ENCODE assay signal across 24 mouse cellular contexts in the genomic region with DNA sequence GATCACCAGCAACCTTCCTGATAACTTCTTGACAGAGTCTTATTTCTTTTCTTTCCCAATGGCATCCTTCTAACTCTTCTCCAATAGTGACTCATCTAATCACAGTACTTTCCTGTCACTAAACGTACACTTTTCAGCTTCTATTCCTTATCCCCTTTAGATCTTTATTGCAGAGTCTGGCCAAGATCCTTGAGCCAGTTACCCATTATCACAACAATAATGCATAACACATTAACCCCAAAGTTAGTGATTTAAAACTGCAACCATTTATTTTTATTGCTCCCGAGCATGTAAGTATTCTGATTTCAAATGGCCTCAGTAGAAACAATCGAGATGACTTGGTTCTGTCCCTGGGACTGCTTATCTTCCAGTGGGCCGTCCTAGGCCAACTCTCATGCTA.
"Had no signal": no experiment of that assay in that cellular context is flagged by ENCODE, and none has a peak within 500 bp of the region (broad histone marks: within the 10 kb centered on the region; RNA-seq: fewer than 3 reads in every experiment).

No protein-coding gene starts in this region.

- H3K27ac ChIP-seq: gastrocnemius, adult 2 months; heart, embryonic 10.5 days; hindbrain, embryonic 10.5 days; hindbrain, embryonic 13.5 days; hindbrain, embryonic 15.5 days; hindbrain, postnatal 0 days; layer of hippocampus, adult 2 months; left cerebral cortex, adult 2 months; limb, embryonic 10.5 days; limb, embryonic 12.5 days; liver, embryonic 13.5 days; liver, embryonic 15.5 days had no signal

- H3K9ac ChIP-seq: heart, embryonic 12.5 days; hindbrain, embryonic 13.5 days; hindbrain, embryonic 15.5 days; limb, embryonic 12.5 days; liver, embryonic 13.5 days; liver, embryonic 15.5 days; liver, postnatal 0 days had no signal

- H3K4me1 ChIP-seq: liver, embryonic 13.5 days; liver, embryonic 15.5 days had no signal

- H3K27me3 ChIP-seq: heart, embryonic 12.5 days; hindbrain, embryonic 13.5 days; hindbrain, embryonic 15.5 days; limb, embryonic 12.5 days; liver, embryonic 13.5 days; liver, embryonic 15.5 days had no signal

- H3K36me3 ChIP-seq: heart, embryonic 10.5 days; heart, embryonic 12.5 days; hindbrain, embryonic 10.5 days; hindbrain, embryonic 13.5 days; hindbrain, embryonic 15.5 days; limb, embryonic 10.5 days; limb, embryonic 12.5 days; liver, embryonic 13.5 days; liver, embryonic 15.5 days had no signal

- ATAC-seq: forebrain, embryonic 16.5 days; hindbrain, postnatal 0 days; liver, postnatal 0 days had no signal

- H3K4me3 ChIP-seq: gastrocnemius, adult 2 months; heart, embryonic 10.5 days; heart, embryonic 12.5 days; hindbrain, embryonic 10.5 days; hindbrain, embryonic 13.5 days; hindbrain, embryonic 15.5 days; layer of hippocampus, adult 2 months; left cerebral cortex, adult 2 months; limb, embryonic 10.5 days; limb, embryonic 12.5 days; liver, embryonic 13.5 days; liver, embryonic 15.5 days had no signal

- H3K4me2 ChIP-seq: heart, embryonic 12.5 days; hindbrain, embryonic 13.5 days; hindbrain, embryonic 15.5 days; limb, embryonic 12.5 days; liver, embryonic 11.5 days; liver, embryonic 13.5 days; liver, embryonic 15.5 days had no signal

- H3K9me3 ChIP-seq: heart, embryonic 10.5 days; heart, embryonic 12.5 days; hindbrain, embryonic 10.5 days; hindbrain, embryonic 13.5 days; hindbrain, embryonic 15.5 days; limb, embryonic 10.5 days; limb, embryonic 12.5 days; liver, embryonic 13.5 days; liver, embryonic 15.5 days had no signal

- DNase-seq: gastrocnemius, adult 2 months; gastrocnemius, postnatal 10 days; gastrocnemius, postnatal 25 days; heart, adult 18-20 months; heart, postnatal 10 days; heart, postnatal 4 days; kidney, postnatal 14 days; kidney, postnatal 36 days; liver; liver, embryonic 13.5 days; liver, postnatal 0 days had no signal
